Mouse (Mus musculus) Patski (cell line): Measurements from ENCODE around the gene Map6d1. TPM values are rescaled to one million over a fixed set of nuclear protein-coding genes. Genes with fewer than 3 reads are reported as not detected.

Source experiments
- ATAC-seq: fragments of 100-300 bp; one replicate; pipeline ENCODE4 v1.8.0; 2021
- CTCF ChIA-PET: fragments of 350-600 bp; sonication (Branson Sonifier 250); formaldehyde crosslinking; loops from one replicate; lab custom pipeline; 2022; ENCODE audit warnings: inconsistent platforms; lab: Charles Lee
- POLR2A ChIA-PET: fragments of 350-600 bp; sonication (Branson Sonifier 250); formaldehyde crosslinking; loops from one replicate; lab custom pipeline; 2022; ENCODE audit warnings: antibody characterized with exemption, inconsistent platforms; lab: Charles Lee
- DNase-seq: peaks from one replicate; pipeline ENCODE4 v3.0.0-alpha.2; 2011; ENCODE audit warnings: low read depth, low spot score
- H3K27me3 ChIP-seq: fragments of 371-371 bp; one replicate; pipeline ENCODE4 v1.5.1; 2021
- CTCF ChIP-seq: fragments of 100-300 bp; IDR thresholded peaks from one replicate; pipeline ENCODE4 v1.5.1; 2021
- in situ Hi-C: fragments of 300-500 bp; cut with MboI; formaldehyde crosslinking; loops from 3 replicates; pipeline ENCODE4 v1.11.1; 2018; ENCODE audit warnings: low pct_unique_long_range_greater_than_20kb, mixed read lengths
- polyA plus RNA-seq: library from polyadenylated mRNA; unstranded; gene quantifications from one replicate; pipeline ENCODE4 v1.2.3, GENCODE M21; 2021

Map6d1 gene
- polyA plus RNA-seq, 1 experiment from 2014 or later: 0.14 TPM

- no peak for TF ChIP-seq CTCF
- peak; percentile 92 for ATAC-seq
- ChIA-PET CTCF (interaction anchor here (1.2 to 1.8 kb wide), 4 partner anchors 10 to 49 kb away, joined by 3 to 4 read pairs (median 4); no protein-coding TSS in a partner anchor), POLR2A (no interaction called here)
- in situ Hi-C loops: no loop called here
- H3K27me3 ChIP-seq: peaks cover 10% of the 10 kb centered on the region
- DNase-seq: peak; percentile 60
These were observed 3.7 kb downstream of the Map6d1 start for GRCm38 (mm10) chr16:20237426-20237825.

DNA sequence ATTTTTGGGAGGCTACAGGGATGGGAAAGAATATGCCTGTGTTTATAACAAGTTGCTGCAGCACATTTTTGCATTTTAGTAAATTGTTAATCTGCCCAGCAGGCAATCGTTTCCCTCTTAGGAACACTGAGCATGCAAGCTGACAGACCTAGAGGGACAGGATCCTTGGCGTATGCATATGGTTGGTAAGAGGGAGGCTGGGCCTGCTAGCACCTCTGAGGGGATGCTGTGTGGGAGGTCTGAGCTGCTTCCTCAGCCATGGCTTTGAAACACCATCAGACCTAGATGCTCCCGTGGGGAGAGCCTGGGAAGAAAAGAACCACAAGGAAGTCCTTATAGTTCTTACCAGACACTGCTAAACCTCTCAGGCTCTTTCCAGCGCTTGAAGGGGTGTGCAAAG is 6.8 kb downstream of the Map6d1 start:
- in situ Hi-C loops: no loop called here
- POLR2A ChIA-PET: interaction anchor here (0.9 kb wide), 1 partner anchor 28 kb away, joined by 4 read pairs; no protein-coding TSS in a partner anchor
- no peak for TF ChIP-seq CTCF
- ATAC-seq (no peak), DNase-seq (no peak)
- CTCF ChIA-PET: interaction anchor here (1.1 kb wide), 1 partner anchor 83 kb away, joined by 3 read pairs; no protein-coding TSS in a partner anchor
- H3K27me3 ChIP-seq: no peaks in the 10 kb centered on the region

DNA sequence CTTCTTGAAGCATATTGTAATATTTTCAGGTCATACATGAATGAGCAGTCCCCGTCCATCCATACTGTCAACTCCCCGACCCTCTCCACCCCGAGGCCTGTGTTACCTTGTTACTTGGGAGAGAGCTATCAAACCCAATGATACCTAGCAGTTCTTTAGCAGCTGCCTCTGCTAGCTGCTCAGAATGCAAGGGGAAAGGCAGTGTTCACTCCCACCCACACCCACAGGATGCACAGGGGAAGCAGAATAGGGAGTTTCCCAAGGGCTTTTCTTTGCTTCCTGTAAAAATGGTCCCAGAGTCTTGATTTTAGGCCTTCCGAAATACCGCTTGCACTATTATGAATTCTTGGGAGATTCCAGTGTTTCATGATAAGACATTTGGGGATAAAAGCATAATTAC is 13.0 kb downstream of the Map6d1 start:
- in situ Hi-C loops: loop anchor here (5.0 kb wide), 1 partner anchor 74 kb away; the partner anchor contains the start of gene Parl

DNA sequence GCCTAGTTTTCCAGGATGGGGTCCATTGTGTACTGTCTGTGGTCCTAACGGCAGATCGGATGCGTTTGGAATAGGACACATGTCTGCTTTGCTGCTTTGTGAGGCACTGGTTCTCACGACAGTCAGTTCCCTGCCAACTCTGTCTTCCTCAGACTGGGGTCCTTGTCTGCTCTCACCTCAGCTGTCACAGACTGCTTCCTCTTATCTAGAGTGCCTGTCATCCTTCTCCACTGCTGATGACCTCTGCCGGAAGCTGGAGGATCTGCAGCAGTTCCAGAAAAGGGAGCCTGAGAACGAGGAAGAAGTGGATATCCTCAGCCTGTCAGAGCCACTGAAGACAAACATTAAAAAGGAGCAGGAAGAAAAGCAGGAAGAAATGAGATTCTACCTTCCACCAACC is 13.7 kb downstream of the Map6d1 start:
- ATAC-seq: no peak
- no peak for DNase-seq
- in situ Hi-C loops: loop anchor here (5.0 kb wide), 1 partner anchor 75 kb away; the partner anchor contains the start of gene Parl
- H3K27me3 ChIP-seq: no peaks in the 10 kb centered on the region
- no peak for TF ChIP-seq CTCF
- ChIA-PET CTCF (no interaction called here), POLR2A (no interaction called here)

More for the DNA sequence above, 13.0 kb downstream of the Map6d1 start:
- ChIA-PET CTCF (no interaction called here), POLR2A (no interaction called here)
- TF ChIP-seq CTCF: no peak
- DNase-seq (no peak), ATAC-seq (no peak)
- H3K27me3 ChIP-seq: no peaks in the 10 kb centered on the region

- CTCF ChIA-PET: no interaction called here
- in situ Hi-C loops: loop anchor here (5.0 kb wide), 1 partner anchor 76 kb away; the partner anchor contains the start of gene Parl
- DNase-seq (no peak), ATAC-seq (no peak)
- no peak for TF ChIP-seq CTCF
- no peaks in the 10 kb centered on the region for H3K27me3 ChIP-seq
- POLR2A ChIA-PET: no interaction called here
These were observed 14.5 kb downstream of the Map6d1 start for GRCm38 (mm10) chr16:20226676-20227075.

DNA sequence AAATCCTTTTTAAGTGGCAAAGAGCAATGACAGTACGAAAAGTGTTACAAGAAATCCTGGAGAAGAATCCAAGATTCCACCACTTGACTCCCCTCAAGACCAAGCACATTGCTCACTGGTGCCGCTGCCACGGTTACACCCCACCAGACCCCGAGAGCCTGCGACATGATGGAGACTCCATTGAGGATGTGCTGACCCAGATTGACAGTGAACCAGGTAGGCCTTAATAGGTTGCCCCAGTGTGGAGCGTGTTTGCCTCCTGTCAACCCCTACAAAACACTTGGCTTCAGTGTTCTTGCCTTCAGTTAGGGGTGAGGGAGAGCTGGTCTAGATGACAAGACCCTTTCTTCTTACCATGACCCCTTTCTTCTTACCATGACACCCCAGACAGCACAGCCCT is 18.4 kb downstream of the Map6d1 start:
- in situ Hi-C loops: no loop called here
- ATAC-seq (no peak), DNase-seq (no peak)
- TF ChIP-seq CTCF: no peak
- ChIA-PET POLR2A (no interaction called here), CTCF (no interaction called here)
- H3K27me3 ChIP-seq: no peaks in the 10 kb centered on the region

GRCm38 (mm10) chr16:20213591-20214226 is 27.4 kb downstream of the Map6d1 start:
- in situ Hi-C loops: no loop called here
- peak; percentile 81 for TF ChIP-seq CTCF
- DNase-seq (peak; percentile 10), ATAC-seq (peak; percentile 54)
- POLR2A ChIA-PET: no interaction called here
- CTCF ChIA-PET: interaction anchor here (0.8 to 3.6 kb wide), 14 partner anchors 8 to 486 kb away, joined by 3 to 23 read pairs (median 4); partner anchors contain the start of gene Parl
- no peaks in the 10 kb centered on the region for H3K27me3 ChIP-seq

DNA sequence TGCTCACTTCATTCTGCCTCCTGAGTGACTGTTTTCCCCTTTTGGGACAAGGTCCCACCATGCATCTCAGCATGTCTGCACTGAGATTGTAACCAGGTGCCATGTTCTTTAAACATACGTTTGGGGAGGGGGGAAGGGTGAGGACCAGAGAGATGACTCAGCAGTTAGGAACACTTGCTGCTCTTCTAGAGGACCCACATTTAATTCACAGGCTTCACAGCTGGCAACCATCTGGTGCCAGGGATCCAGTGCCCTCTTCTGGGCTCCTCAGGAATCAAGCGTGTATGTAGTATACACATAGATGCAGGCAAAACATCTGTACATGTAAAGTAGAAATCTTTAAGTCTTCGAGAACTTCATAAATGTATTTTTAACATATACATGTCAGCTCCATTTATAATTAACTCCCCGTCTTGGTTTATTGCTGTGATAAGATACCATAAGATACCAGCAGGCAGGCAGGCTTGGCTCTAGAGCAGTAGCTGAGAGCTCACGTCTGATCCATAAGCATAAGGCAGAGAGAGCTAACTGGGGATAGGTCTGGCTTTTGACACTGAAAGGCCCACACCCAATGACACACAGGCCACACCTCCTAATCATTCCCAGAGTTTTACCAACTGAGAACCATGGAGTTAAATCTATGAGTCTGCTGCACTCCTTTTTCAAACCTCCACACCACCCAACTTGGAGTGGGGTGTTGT is 41.5 kb downstream of the Map6d1 start:
- no peak for TF ChIP-seq CTCF
- no peak for ATAC-seq

GRCm38 (mm10) chr16:20196962-20197361 is 44.2 kb downstream of the Map6d1 start:
- POLR2A ChIA-PET: no interaction called here
- DNase-seq (no peak), ATAC-seq (no peak)
- no peak for TF ChIP-seq CTCF
- H3K27me3 ChIP-seq: no peaks in the 10 kb centered on the region
- CTCF ChIA-PET: interaction anchor here (3.2 kb wide), 1 partner anchor 10 kb away, joined by 15 read pairs; no protein-coding TSS in a partner anchor
- in situ Hi-C loops: loop anchor here (25.0 kb wide), 1 partner anchor 485 kb away; the partner anchor contains the start of gene Lamp3

More for the DNA sequence above, 41.5 kb downstream of the Map6d1 start:
- CTCF ChIA-PET: interaction anchor here (0.7 to 6.0 kb wide), 3 partner anchors 14 to 50 kb away, joined by 3 to 23 read pairs (median 3); no protein-coding TSS in a partner anchor
- H3K27me3 ChIP-seq: no peaks in the 10 kb centered on the region
- in situ Hi-C loops: loop anchor here (25.0 kb wide), 1 partner anchor 487 kb away; the partner anchor contains the start of gene Lamp3
- POLR2A ChIA-PET: interaction anchor here (0.6 kb wide), 1 partner anchor 1323 kb away, joined by 3 read pairs; the partner anchor contains the start of gene Hira
- DNase-seq: no peak

GRCm38 (mm10) chr16:20195546-20195945 is 45.6 kb downstream of the Map6d1 start:
- DNase-seq: no peak
- ChIA-PET POLR2A (no interaction called here), CTCF (interaction anchor here (3.2 kb wide), 1 partner anchor 9 kb away, joined by 15 read pairs; no protein-coding TSS in a partner anchor)
- TF ChIP-seq CTCF: peak; percentile 62
- no peaks in the 10 kb centered on the region for H3K27me3 ChIP-seq
- ATAC-seq: no peak
- in situ Hi-C loops: loop anchor here (25.0 kb wide), 1 partner anchor 483 kb away; the partner anchor contains the start of gene Lamp3
